Mouse (Mus musculus): ENCODE data around the gene Mllt1.

GRCm38 (mm10) chr17:56970081-56970480, 34.9 kb upstream of the Mllt1 start:
- TF ChIP-seq ZNF384 (IDR thresholded peaks at IDR 0.05; ENCODE audit: low read depth, low read length) (no peak), CHD2 (IDR thresholded peaks at IDR 0.05; ENCODE audit: low read depth, low read length) (no peak)

Data from ES-E14 (cell line).